ENCODE assay signal across 18 mouse cellular contexts in genomic region chr17:27596376-27597190, GRCm38 (mm10). TPM values are rescaled to one million over a fixed set of nuclear protein-coding genes. Genes with fewer than 3 reads are reported as not detected.
A peak's percentile ranks its signal among the peaks of the same experiment; 100 is the strongest.
DNase-seq lines count a peak whose midpoint lies in the region; ATAC-seq lines count a peak whose summit lies in the region.
"Had no signal": no experiment of that assay in that cellular context is flagged by ENCODE, and none has a peak within 500 bp of the region (broad histone marks: within the 10 kb centered on the region; RNA-seq: fewer than 3 reads in every experiment).

No protein-coding gene starts in this region.

- H3K27me3 ChIP-seq in hindbrain, embryonic 11.5 days (ENCODE audit: control insufficient read depth, insufficient read depth, low read length), result no peaks in the 10 kb centered on the region
- H3K27me3 ChIP-seq in hindbrain, embryonic 12.5 days, result no peaks in the 10 kb centered on the region
- H3K27me3 ChIP-seq in lung, embryonic 16.5 days (ENCODE audit: control insufficient read depth, insufficient read depth, low read depth, low read length), result no peaks in the 10 kb centered on the region
- no peaks in the 10 kb centered on the region for H3K27me3 ChIP-seq in forebrain, embryonic 11.5 days (ENCODE audit: control insufficient read depth, insufficient read depth, low read length)
- H3K27me3 ChIP-seq: embryonic facial prominence, embryonic 15.5 days; limb, embryonic 12.5 days had no signal

- no peak overlapping the region for H3K27ac ChIP-seq in hindbrain, embryonic 11.5 days (ENCODE audit: low read depth, low read length)
- H3K27ac ChIP-seq in hindbrain, embryonic 12.5 days, result no peak overlapping the region; the same call in 1 of the 2 replicates
- peak overlapping the region; percentile 33; the same call in 1 of the 2 replicates for H3K27ac ChIP-seq in lung, embryonic 16.5 days (ENCODE audit: low read length)
- no peak overlapping the region for H3K27ac ChIP-seq in forebrain, embryonic 11.5 days (ENCODE audit: low read depth, low read length)
- H3K27ac ChIP-seq: embryonic facial prominence, embryonic 15.5 days; limb, embryonic 12.5 days had no signal

- intact Hi-C loops in heart, postnatal 14 days (cut with DNase I), result no loop called here

- no peaks in the 10 kb centered on the region for H3K4me1 ChIP-seq in hindbrain, embryonic 11.5 days (replicated peaks; ENCODE audit: control insufficient read depth, insufficient read depth, low read length)
- peaks cover 2% of the 10 kb centered on the region; the same call in 1 of the 2 replicates for H3K4me1 ChIP-seq in hindbrain, embryonic 12.5 days
- peaks cover 10% of the 10 kb centered on the region for H3K4me1 ChIP-seq in lung, embryonic 16.5 days (replicated peaks; ENCODE audit: control insufficient read depth, insufficient read depth, low read length)
- H3K4me1 ChIP-seq in forebrain, embryonic 11.5 days (replicated peaks; ENCODE audit: control insufficient read depth, insufficient read depth, low read length), result no peaks in the 10 kb centered on the region

- 84% methylated on average over 21 of the region's 21 CpGs for WGBS in hindbrain, embryonic 11.5 days
- WGBS in hindbrain, embryonic 12.5 days, result 79% methylated on average over 21 of the region's 21 CpGs
- WGBS in lung, embryonic 16.5 days, result 41% methylated on average over 21 of the region's 21 CpGs
- WGBS in forebrain, embryonic 11.5 days, result 90% methylated on average over 21 of the region's 21 CpGs

- H3K9ac ChIP-seq in hindbrain, embryonic 11.5 days (ENCODE audit: low read depth, low read length), result peak overlapping the region; percentile 11; the same call in 1 of the 2 replicates
- no peak overlapping the region for H3K9ac ChIP-seq in hindbrain, embryonic 12.5 days
- no peak overlapping the region for H3K9ac ChIP-seq in lung, embryonic 16.5 days (ENCODE audit: low read length)
- H3K9ac ChIP-seq in forebrain, embryonic 11.5 days (ENCODE audit: low read length), result no peak overlapping the region
- H3K9ac ChIP-seq: embryonic facial prominence, embryonic 15.5 days; limb, embryonic 12.5 days had no signal

- no peak for DNase-seq in hindbrain, embryonic 11.5 days (ENCODE audit: low spot score)
- no peak for DNase-seq in lung, postnatal 14 days
- peak; percentile 56 to 61 for DNase-seq in heart, adult 9 months (ENCODE audit: low spot score in 2 of 2)
- peak; percentile 43 to 57 for DNase-seq in heart, postnatal 14 days
- DNase-seq in forebrain, embryonic 11.5 days (ENCODE audit: low spot score), result no peak
- DNase-seq in embryo, embryonic 11 days, result no peak
- DNase-seq: cerebellum, adult 9-11 months; kidney, postnatal 10 days; lung, postnatal 4 days; retina, postnatal 1 day had no signal

- H3K36me3 ChIP-seq in hindbrain, embryonic 11.5 days (ENCODE audit: control insufficient read depth, insufficient read depth, low read length), result peaks cover 12% of the 10 kb centered on the region
- peaks cover 45% of the 10 kb centered on the region for H3K36me3 ChIP-seq in hindbrain, embryonic 12.5 days
- peaks cover 24% of the 10 kb centered on the region for H3K36me3 ChIP-seq in lung, embryonic 16.5 days (ENCODE audit: control insufficient read depth, insufficient read depth, low read length)
- peaks cover 5% of the 10 kb centered on the region for H3K36me3 ChIP-seq in forebrain, embryonic 11.5 days (ENCODE audit: control insufficient read depth, insufficient read depth, low read length)

- H3K4me3 ChIP-seq in hindbrain, embryonic 11.5 days (ENCODE audit: low read depth, low read length), result no peak overlapping the region
- no peak overlapping the region for H3K4me3 ChIP-seq in hindbrain, embryonic 12.5 days
- no peak overlapping the region for H3K4me3 ChIP-seq in lung, embryonic 16.5 days (ENCODE audit: low read length)
- H3K4me3 ChIP-seq in forebrain, embryonic 11.5 days (ENCODE audit: low read depth, low read length), result no peak overlapping the region
- H3K4me3 ChIP-seq: embryonic facial prominence, embryonic 15.5 days; limb, embryonic 12.5 days had no signal

- H3K9me3 ChIP-seq in hindbrain, embryonic 11.5 days (ENCODE audit: control insufficient read depth, low read length), result no peaks in the 10 kb centered on the region
- H3K9me3 ChIP-seq in hindbrain, embryonic 12.5 days (replicated peaks), result no peaks in the 10 kb centered on the region
- H3K9me3 ChIP-seq in lung, embryonic 16.5 days (ENCODE audit: control insufficient read depth, low read length), result no peaks in the 10 kb centered on the region
- no peaks in the 10 kb centered on the region for H3K9me3 ChIP-seq in forebrain, embryonic 11.5 days (ENCODE audit: control insufficient read depth, low read length)
- H3K9me3 ChIP-seq: embryonic facial prominence, embryonic 15.5 days; limb, embryonic 12.5 days had no signal

- no peak for ATAC-seq in hindbrain, embryonic 11.5 days (ENCODE audit: low FRiP score)
- ATAC-seq in hindbrain, embryonic 12.5 days (ENCODE audit: low FRiP score), result no peak
- ATAC-seq in lung, embryonic 16.5 days (ENCODE audit: low read depth), result peak; percentile 34; the same call in 1 of the 2 replicates
- ATAC-seq in forebrain, embryonic 11.5 days (replicated peaks; ENCODE audit: low FRiP score), result no peak

- H3K4me2 ChIP-seq in hindbrain, embryonic 11.5 days (replicated peaks; ENCODE audit: low read depth, low read length), result no peak overlapping the region
- H3K4me2 ChIP-seq in hindbrain, embryonic 12.5 days (replicated peaks), result no peak overlapping the region
- no peak overlapping the region for H3K4me2 ChIP-seq in lung, embryonic 16.5 days (ENCODE audit: low read depth, low read length)
- H3K4me2 ChIP-seq in forebrain, embryonic 11.5 days (ENCODE audit: low read depth, low read length, severe bottlenecking), result no peak overlapping the region
- H3K4me2 ChIP-seq: embryonic facial prominence, embryonic 15.5 days; limb, embryonic 12.5 days had no signal

RNA-seq across cellular contexts. Expression of gene Nudt3, which starts 26.7 kb away (rescaled TPM):
- 53.3 and 61.2 TPM in 2 replicates for polyA plus RNA-seq in hindbrain, embryonic 11.5 days (2014; fragmentation: Nextera tagmentation; extraction: Ambion mirVana)
- polyA plus RNA-seq in hindbrain, embryonic 12.5 days (2016; fragmentation: Nextera tagmentation; extraction: Ambion mirVana), result 199 and 204 TPM in 2 replicates
- polyA plus RNA-seq in lung, embryonic 16.5 days (2015; fragmentation: Nextera tagmentation; extraction: Ambion mirVana), result 73.6 and 75.8 TPM in 2 replicates
- 100 to 1,000 TPM; 320 to 341 TPM for total RNA-seq in heart, postnatal 14 days (2021)
- polyA plus RNA-seq in forebrain, embryonic 11.5 days (2014; fragmentation: Nextera tagmentation; extraction: Ambion mirVana), result 50.5 and 56.8 TPM in 2 replicates

RNA-seq across cellular contexts. Expression of gene AI413582, which starts 31.0 kb away (rescaled TPM):
- 17.1 and 19.0 TPM in 2 replicates for polyA plus RNA-seq in hindbrain, embryonic 11.5 days (2014; fragmentation: Nextera tagmentation; extraction: Ambion mirVana)
- polyA plus RNA-seq in hindbrain, embryonic 12.5 days (2016; fragmentation: Nextera tagmentation; extraction: Ambion mirVana), result 19.8 and 21.9 TPM in 2 replicates
- 17.6 and 19.1 TPM in 2 replicates for polyA plus RNA-seq in lung, embryonic 16.5 days (2015; fragmentation: Nextera tagmentation; extraction: Ambion mirVana)
- total RNA-seq in heart, postnatal 14 days (2021), result 10 to 100 TPM in 1 of 2 experiments, 1 to 10 TPM in 1; 10.0 to 10.4 TPM
- 14.6 and 16.7 TPM in 2 replicates for polyA plus RNA-seq in forebrain, embryonic 11.5 days (2014; fragmentation: Nextera tagmentation; extraction: Ambion mirVana)

RNA-seq across cellular contexts. Expression of gene RPS10-NUDT3, which starts 38.4 kb away (rescaled TPM):
- polyA plus RNA-seq in hindbrain, embryonic 11.5 days (2014; fragmentation: Nextera tagmentation; extraction: Ambion mirVana), result not detected in 2 replicates
- polyA plus RNA-seq in hindbrain, embryonic 12.5 days (2016; fragmentation: Nextera tagmentation; extraction: Ambion mirVana), result not detected in 2 replicates
- polyA plus RNA-seq in lung, embryonic 16.5 days (2015; fragmentation: Nextera tagmentation; extraction: Ambion mirVana), result not detected in 2 replicates
- total RNA-seq in heart, postnatal 14 days (2021), result not detected
- not detected in 2 replicates for polyA plus RNA-seq in forebrain, embryonic 11.5 days (2014; fragmentation: Nextera tagmentation; extraction: Ambion mirVana)
- total RNA-seq: hematopoietic stem cell, adult 5-6 weeks had no signal
- polyA plus RNA-seq: brain, embryonic 14.5 days; embryonic facial prominence, embryonic 15.5 days; limb, embryonic 12.5 days; neural tube, embryonic 14.5 days; spleen, adult 2 months had no signal

RNA-seq across cellular contexts. Expression of gene Rps10, which starts 39.9 kb away (rescaled TPM):
- 817 and 827 TPM in 2 replicates for polyA plus RNA-seq in hindbrain, embryonic 11.5 days (2014; fragmentation: Nextera tagmentation; extraction: Ambion mirVana)
- 618 and 712 TPM in 2 replicates for polyA plus RNA-seq in hindbrain, embryonic 12.5 days (2016; fragmentation: Nextera tagmentation; extraction: Ambion mirVana)
- polyA plus RNA-seq in lung, embryonic 16.5 days (2015; fragmentation: Nextera tagmentation; extraction: Ambion mirVana), result 900 and 901 TPM in 2 replicates
- total RNA-seq in heart, postnatal 14 days (2021), result 100 to 1,000 TPM; 542 to 580 TPM
- 803 and 835 TPM in 2 replicates for polyA plus RNA-seq in forebrain, embryonic 11.5 days (2014; fragmentation: Nextera tagmentation; extraction: Ambion mirVana)

RNA-seq across cellular contexts. Expression of gene Hmga1, which starts 40.3 kb away (rescaled TPM):
- 305 and 319 TPM in 2 replicates for polyA plus RNA-seq in hindbrain, embryonic 11.5 days (2014; fragmentation: Nextera tagmentation; extraction: Ambion mirVana)
- 161 and 162 TPM in 2 replicates for polyA plus RNA-seq in hindbrain, embryonic 12.5 days (2016; fragmentation: Nextera tagmentation; extraction: Ambion mirVana)
- polyA plus RNA-seq in lung, embryonic 16.5 days (2015; fragmentation: Nextera tagmentation; extraction: Ambion mirVana), result 195 and 215 TPM in 2 replicates
- 10 to 100 TPM; 37.1 to 38.2 TPM for total RNA-seq in heart, postnatal 14 days (2021)
- 427 and 461 TPM in 2 replicates for polyA plus RNA-seq in forebrain, embryonic 11.5 days (2014; fragmentation: Nextera tagmentation; extraction: Ambion mirVana)

Comparison
In these comparisons a context has a peak if more than half of its experiments do, and no peak if none do; other contexts are left out.
1. DNase-seq: peak in heart, adult 9 months (2 of 2) and heart, postnatal 14 days (2 of 2); none in hindbrain, embryonic 11.5 days (single experiment), lung, postnatal 14 days (single experiment), forebrain, embryonic 11.5 days (single experiment) and embryo, embryonic 11 days (single experiment).